Mouse (Mus musculus) cerebellum, adult 18-20 months (tissue): ENCODE data around the gene Fhdc1.

Experiments used
- DNase-seq, 2 experiments: peaks; one replicate each; pipeline ENCODE4 v3.0.0; 2021

Fhdc1 gene

GRCm38 (mm10) chr3:84480006-84480897 lies at the start of gene Fhdc1:
Gene Fhdc1, minus strand, starts transcription at chr3:84480429.
- DNase-seq, result peak; percentile 70 to 75

GRCm38 (mm10) chr3:84529021-84529420 lies 48.8 kb upstream of the Fhdc1 start:
- DNase-seq, result peak; percentile 32 to 63

GRCm38 (mm10) chr3:84524952-84525351 lies 44.7 kb upstream of the Fhdc1 start:
- DNase-seq, result no peak

- DNase-seq, result no peak
Observed at GRCm38 (mm10) chr3:84516163-84516562, 35.9 kb upstream of the Fhdc1 start.

GRCm38 (mm10) chr3:84512774-84513515 lies 32.7 kb upstream of the Fhdc1 start:
- DNase-seq, result no peak

GRCm38 (mm10) chr3:84505193-84505592 lies 25.0 kb upstream of the Fhdc1 start:
- no peak for DNase-seq

- no peak for DNase-seq
Observed at GRCm38 (mm10) chr3:84504291-84504690, 24.1 kb upstream of the Fhdc1 start.

GRCm38 (mm10) chr3:84502101-84502500 lies 21.9 kb upstream of the Fhdc1 start:
- no peak for DNase-seq

- no peak for DNase-seq
Observed at GRCm38 (mm10) chr3:84500491-84500890, 20.3 kb upstream of the Fhdc1 start.

GRCm38 (mm10) chr3:84497718-84498117 lies 17.5 kb upstream of the Fhdc1 start:
- no peak for DNase-seq

- DNase-seq, result no peak
Observed at GRCm38 (mm10) chr3:84492657-84493056, 12.4 kb upstream of the Fhdc1 start.

- DNase-seq, result no peak
Observed at GRCm38 (mm10) chr3:84492148-84492547, 11.9 kb upstream of the Fhdc1 start.

- peak in 1 of 2 experiments; percentile 12 for DNase-seq
Observed at GRCm38 (mm10) chr3:84488716-84489115, 8.5 kb upstream of the Fhdc1 start.

GRCm38 (mm10) chr3:84484891-84485290 lies 4.7 kb upstream of the Fhdc1 start:
- no peak for DNase-seq

GRCm38 (mm10) chr3:84484333-84484732 lies 4.1 kb upstream of the Fhdc1 start:
- DNase-seq, result no peak

- DNase-seq, result no peak
Observed at GRCm38 (mm10) chr3:84482121-84482520, 1.9 kb upstream of the Fhdc1 start.

GRCm38 (mm10) chr3:84481104-84481503 lies 875 bp upstream of the Fhdc1 start:
- peak; percentile 30 to 32 for DNase-seq

GRCm38 (mm10) chr3:84479293-84480005 lies 780 bp downstream of the Fhdc1 start:
- peak; percentile 41 to 61 for DNase-seq

- DNase-seq, result no peak
Observed at GRCm38 (mm10) chr3:84478896-84479292, 1.3 kb downstream of the Fhdc1 start.

GRCm38 (mm10) chr3:84478195-84478594 lies 2.0 kb downstream of the Fhdc1 start:
- no peak for DNase-seq

- no peak for DNase-seq
Observed at GRCm38 (mm10) chr3:84477498-84477897, 2.7 kb downstream of the Fhdc1 start.

- no peak for DNase-seq
Observed at GRCm38 (mm10) chr3:84474981-84475775, 5.1 kb downstream of the Fhdc1 start.
